Comparison of ENCODE assay signal across 18 mouse cellular contexts in genomic region chr2:127976276-127976675, GRCm38 (mm10).
"Had no signal": no experiment of that assay in that cellular context is flagged by ENCODE, and none has a peak within 500 bp of the region (broad histone marks: within the 10 kb centered on the region; RNA-seq: fewer than 3 reads in every experiment).

No protein-coding gene starts in this region.

- DNase-seq: liver, postnatal 0 days; lung, adult 2 months; lung, postnatal 4 days; midbrain, embryonic 14.5 days; right cerebral cortex, adult 18-20 months; right cerebral cortex, postnatal 25 days; right cerebral cortex, postnatal 4 days; spleen, adult 18-20 months; thymus, adult 18-20 months; thymus, postnatal 14 days; thymus, postnatal 36 days had no signal

- H3K36me3 ChIP-seq: liver, embryonic 15.5 days; lung, embryonic 15.5 days; midbrain, embryonic 10.5 days; midbrain, embryonic 12.5 days; neural tube, embryonic 13.5 days; neural tube, embryonic 15.5 days had no signal

- H3K4me3 ChIP-seq: liver, embryonic 15.5 days; lung, embryonic 15.5 days; midbrain, embryonic 10.5 days; midbrain, embryonic 12.5 days; myocyte; neural tube, embryonic 13.5 days; neural tube, embryonic 15.5 days had no signal

- H3K27ac ChIP-seq: liver, embryonic 15.5 days; lung, embryonic 15.5 days; midbrain, embryonic 10.5 days; midbrain, embryonic 12.5 days; neural tube, embryonic 13.5 days; neural tube, embryonic 15.5 days had no signal

- H3K9me3 ChIP-seq: liver, embryonic 15.5 days; lung, embryonic 15.5 days; midbrain, embryonic 10.5 days; midbrain, embryonic 12.5 days; neural tube, embryonic 13.5 days; neural tube, embryonic 15.5 days had no signal

- H3K9ac ChIP-seq: liver, embryonic 15.5 days; liver, postnatal 0 days; lung, embryonic 15.5 days; midbrain, embryonic 12.5 days; neural tube, embryonic 13.5 days; neural tube, embryonic 15.5 days had no signal

- H3K27me3 ChIP-seq: liver, embryonic 15.5 days; lung, embryonic 15.5 days; midbrain, embryonic 12.5 days; neural tube, embryonic 13.5 days; neural tube, embryonic 15.5 days had no signal

- H3K4me1 ChIP-seq: liver, embryonic 15.5 days; lung, embryonic 15.5 days; midbrain, embryonic 12.5 days; neural tube, embryonic 13.5 days; neural tube, embryonic 15.5 days had no signal
